In the genomic region with DNA sequence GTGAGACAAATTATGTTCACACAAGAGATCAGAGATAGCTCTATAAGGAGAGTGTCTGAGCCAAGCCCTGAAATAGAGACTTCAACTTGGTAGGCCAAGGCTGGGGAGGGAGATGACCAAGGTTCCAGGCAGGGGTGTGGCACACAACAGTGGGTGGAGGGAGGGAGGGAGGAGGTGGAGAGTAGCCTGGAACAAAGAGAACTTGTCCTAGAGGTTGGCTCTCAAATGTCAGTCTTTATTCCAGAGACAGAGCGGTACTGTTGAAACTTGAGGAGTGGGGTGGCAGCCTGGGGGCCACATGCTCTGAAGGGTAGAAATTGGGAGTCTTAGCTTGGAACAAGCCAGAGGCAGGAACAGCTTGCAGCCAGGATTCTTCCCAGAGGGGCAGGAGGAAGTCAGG, we compare ENCODE assay signal across 12 mouse cellular contexts.
DNase-seq lines count a peak whose midpoint lies in the region; ATAC-seq lines count a peak whose summit lies in the region.
"Had no signal": no experiment of that assay in that cellular context is flagged by ENCODE, and none has a peak within 500 bp of the region (broad histone marks: within the 10 kb centered on the region; RNA-seq: fewer than 3 reads in every experiment).

No protein-coding gene starts in this region.

- no peaks in the 10 kb centered on the region for H3K9me3 ChIP-seq in hindbrain, embryonic 16.5 days (ENCODE audit: control insufficient read depth, low read length)

- no peaks in the 10 kb centered on the region for H3K27me3 ChIP-seq in hindbrain, embryonic 16.5 days (replicated peaks; ENCODE audit: control insufficient read depth, insufficient read depth, low read length)

- 44% methylated on average over 1 of the region's 1 CpGs for WGBS in hindbrain, embryonic 16.5 days

- H3K4me3 ChIP-seq in hindbrain, embryonic 16.5 days (ENCODE audit: low read length), result no peak overlapping the region
- H3K4me3 ChIP-seq: myocyte had no signal

- H3K4me2 ChIP-seq in hindbrain, embryonic 16.5 days (ENCODE audit: low read length), result no peak overlapping the region

- ATAC-seq in hindbrain, embryonic 16.5 days, result 0 out of 2 replicates have a peak, but pooled peaks have one; percentile 24
- ATAC-seq in granulocyte monocyte progenitor cell, adult 5-6 weeks (replicated peaks; ENCODE audit: poor library complexity, severe bottlenecking), result no peak
- ATAC-seq: liver, postnatal 0 days had no signal

- 0 out of 2 replicates have a peak, but pooled peaks cover 5% of the 10 kb centered on the region for H3K36me3 ChIP-seq in hindbrain, embryonic 16.5 days (ENCODE audit: control insufficient read depth, insufficient read depth, low read length)

- no peak overlapping the region for H3K27ac ChIP-seq in hindbrain, embryonic 16.5 days (ENCODE audit: low read depth, low read length)

- peak; percentile 44 for DNase-seq in adrenal gland, postnatal 14 days
- DNase-seq in adrenal gland, adult 8-10 months, result no peak
- DNase-seq in layer of hippocampus, adult 9-11 months, result peak; percentile 48
- DNase-seq in layer of hippocampus, postnatal 25 days (ENCODE audit: extremely low spot score in 1 of 2, low spot score in 1 of 2), result no peak
- peak; percentile 49 for DNase-seq in ES-CJ7 (ENCODE audit: low read depth, low spot score)
- no peak for DNase-seq in heart, postnatal 4 days
- DNase-seq: heart, adult 18-20 months; liver, postnatal 0 days; right cerebral cortex, postnatal 25 days had no signal

- H3K9ac ChIP-seq in hindbrain, embryonic 16.5 days (ENCODE audit: low read depth, low read length), result no peak overlapping the region
- H3K9ac ChIP-seq: liver, postnatal 0 days had no signal

- H3K4me1 ChIP-seq in hindbrain, embryonic 16.5 days (ENCODE audit: control insufficient read depth, insufficient read depth, low read depth, low read length), result peaks cover 4% of the 10 kb centered on the region

Comparison
In these comparisons a context has a peak if more than half of its experiments do, and no peak if none do; other contexts are left out.
1. DNase-seq: peak in adrenal gland, postnatal 14 days (single experiment), layer of hippocampus, adult 9-11 months (single experiment) and ES-CJ7 (single experiment); none in adrenal gland, adult 8-10 months (single experiment), layer of hippocampus, postnatal 25 days (0 of 2) and heart, postnatal 4 days (single experiment).